Comparison of ENCODE assay signal across 8 mouse cellular contexts in genomic region chr5:121068821-121069220, GRCm38 (mm10). TPM values are rescaled to one million over a fixed set of nuclear protein-coding genes. Genes with fewer than 3 reads are reported as not detected.
DNase-seq lines count a peak whose midpoint lies in the region; ATAC-seq and TF ChIP-seq lines count a peak whose summit lies in the region.

No protein-coding gene starts in this region.

- H3K4me2 ChIP-seq in forebrain, embryonic 13.5 days = no peak overlapping the region
- H3K4me2 ChIP-seq in midbrain, embryonic 15.5 days = no peak overlapping the region
- no peak overlapping the region for H3K4me2 ChIP-seq in intestine, embryonic 15.5 days (replicated peaks)

- intact Hi-C loops in gastrocnemius, adult 2 months (cut with DNase I) = no loop called here

- H3K4me3 ChIP-seq in lung, adult 2 months (replicated peaks; ENCODE audit: extremely low read depth, low read depth, low read length) = no peak overlapping the region
- no peak overlapping the region for H3K4me3 ChIP-seq in forebrain, embryonic 13.5 days
- H3K4me3 ChIP-seq in midbrain, embryonic 15.5 days = no peak overlapping the region
- no peak overlapping the region for H3K4me3 ChIP-seq in intestine, embryonic 15.5 days (replicated peaks)
- no peak overlapping the region for H3K4me3 ChIP-seq in gastrocnemius, adult 2 months

- DNase-seq in lung, postnatal 10 days = peak; percentile 13
- DNase-seq in lung, adult 2 months = no peak
- peak; percentile 60 for DNase-seq in cerebellum, adult 18-20 months
- DNase-seq in gastrocnemius, adult 2 months = no peak

- TF ChIP-seq CTCF in lung, adult 2 months (IDR thresholded peaks at IDR 0.05; ENCODE audit: insufficient read depth, low read length) = no peak
- no peak for TF ChIP-seq CTCF in gastrocnemius, adult 2 months (IDR thresholded peaks at IDR 0.05)

- H3K9me3 ChIP-seq in forebrain, embryonic 13.5 days (replicated peaks) = no peaks in the 10 kb centered on the region
- H3K9me3 ChIP-seq in midbrain, embryonic 15.5 days = no peaks in the 10 kb centered on the region
- H3K9me3 ChIP-seq in intestine, embryonic 15.5 days = no peaks in the 10 kb centered on the region

- no peaks in the 10 kb centered on the region for H3K36me3 ChIP-seq in forebrain, embryonic 13.5 days (ENCODE audit: poor library complexity, severe bottlenecking)
- H3K36me3 ChIP-seq in midbrain, embryonic 15.5 days (replicated peaks) = no peaks in the 10 kb centered on the region
- no peaks in the 10 kb centered on the region for H3K36me3 ChIP-seq in intestine, embryonic 15.5 days

- WGBS in lung, adult 2 months = 7% methylated on average over 11 of the region's 11 CpGs
- 4% methylated on average over 11 of the region's 11 CpGs for WGBS in forebrain, embryonic 13.5 days
- WGBS in midbrain, embryonic 15.5 days = 6% methylated on average over 11 of the region's 11 CpGs
- WGBS in intestine, embryonic 15.5 days = 6% methylated on average over 11 of the region's 11 CpGs

- H3K27ac ChIP-seq in forebrain, embryonic 13.5 days = 0 out of 2 replicates have a peak overlapping the region, but pooled peaks have one; percentile 16
- 0 out of 2 replicates have a peak overlapping the region, but pooled peaks have one; percentile 36 for H3K27ac ChIP-seq in midbrain, embryonic 15.5 days
- no peak overlapping the region for H3K27ac ChIP-seq in intestine, embryonic 15.5 days
- H3K27ac ChIP-seq in gastrocnemius, adult 2 months = no peak overlapping the region

- peak; percentile 13; the same call in 1 of the 2 replicates for ATAC-seq in forebrain, embryonic 13.5 days
- no peak; the same call in 1 of the 2 replicates for ATAC-seq in midbrain, embryonic 15.5 days (replicated peaks)
- ATAC-seq in intestine, embryonic 15.5 days = no peak
- ATAC-seq in erythroid progenitor cell, adult 5-6 weeks (replicated peaks; ENCODE audit: low FRiP score, poor library complexity, severe bottlenecking) = no peak

- 0 out of 2 replicates have a peak, but pooled peaks cover 4% of the 10 kb centered on the region for H3K27me3 ChIP-seq in forebrain, embryonic 13.5 days
- H3K27me3 ChIP-seq in midbrain, embryonic 15.5 days (replicated peaks) = no peaks in the 10 kb centered on the region
- no peaks in the 10 kb centered on the region for H3K27me3 ChIP-seq in intestine, embryonic 15.5 days (replicated peaks)

- H3K4me1 ChIP-seq in lung, adult 2 months (ENCODE audit: control insufficient read depth, insufficient read depth, low read length) = no peaks in the 10 kb centered on the region
- peaks cover 7% of the 10 kb centered on the region; the same call in 1 of the 2 replicates for H3K4me1 ChIP-seq in forebrain, embryonic 13.5 days
- H3K4me1 ChIP-seq in midbrain, embryonic 15.5 days = peaks cover 14% of the 10 kb centered on the region
- no peaks in the 10 kb centered on the region for H3K4me1 ChIP-seq in intestine, embryonic 15.5 days (replicated peaks)

- H3K9ac ChIP-seq in forebrain, embryonic 13.5 days = no peak overlapping the region
- H3K9ac ChIP-seq in midbrain, embryonic 15.5 days = no peak overlapping the region
- no peak overlapping the region for H3K9ac ChIP-seq in intestine, embryonic 15.5 days

- no peak for TF ChIP-seq POLR2A in lung, adult 2 months (IDR thresholded peaks at IDR 0.05; ENCODE audit: borderline replicate concordance, extremely low read depth, low read depth, low read length)

RNA-seq across cellular contexts. Expression of gene Rph3a, which starts 58.9 kb away (rescaled TPM):
- polyA plus RNA-seq in lung, adult 2 months (2012; rRNA removed) = not detected in 2 replicates
- polyA plus RNA-seq in forebrain, embryonic 13.5 days (2015; fragmentation: Nextera tagmentation; extraction: Ambion mirVana) = 7.7 and 8.9 TPM in 2 replicates
- polyA plus RNA-seq in midbrain, embryonic 15.5 days (2015; fragmentation: Nextera tagmentation; extraction: Ambion mirVana) = 27.9 and 30.7 TPM in 2 replicates
- 0.20 and 0.30 TPM in 2 replicates for polyA plus RNA-seq in intestine, embryonic 15.5 days (2015; fragmentation: Nextera tagmentation; extraction: Ambion mirVana)
- not detected in 2 replicates for total RNA-seq in erythroid progenitor cell, adult 5-6 weeks (2015; ENCODE audit: low replicate concordance)
- total RNA-seq in erythroid progenitor cell, adult 5-6 weeks (2017; ENCODE audit: low replicate concordance) = not detected in 2 replicates
- not detected for total RNA-seq in gastrocnemius, adult 2 months (2021)

Comparison
In these comparisons a context has a peak if more than half of its experiments do, and no peak if none do; other contexts are left out.
1. DNase-seq: peak in lung, postnatal 10 days (single experiment) and cerebellum, adult 18-20 months (2 of 2); none in lung, adult 2 months (single experiment) and gastrocnemius, adult 2 months (single experiment).
2. H3K27ac ChIP-seq: peak in forebrain, embryonic 13.5 days (single experiment) and midbrain, embryonic 15.5 days (single experiment); none in intestine, embryonic 15.5 days (single experiment) and gastrocnemius, adult 2 months (single experiment).